Mouse (Mus musculus): ENCODE data around the gene Clec10a.

Gene Clec10a

DNA sequence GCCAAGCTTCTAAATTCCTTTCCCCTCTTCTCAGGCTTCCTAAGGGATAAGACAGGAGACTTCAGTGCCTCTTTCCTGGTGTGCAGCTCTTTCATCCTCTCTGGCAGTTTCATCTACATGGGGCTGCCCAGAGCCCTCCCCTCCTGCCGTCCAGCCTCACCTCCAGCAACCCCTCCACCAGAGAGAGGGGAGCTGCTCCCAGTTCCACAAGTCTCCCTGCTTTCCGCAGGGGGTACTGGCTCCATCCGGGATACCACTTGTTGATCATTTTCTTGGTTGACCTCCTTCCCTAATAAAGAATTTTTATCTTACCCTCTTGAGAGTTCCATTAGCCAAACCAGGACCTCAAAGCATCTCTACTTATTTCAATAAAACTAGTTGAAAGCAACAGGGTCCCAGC, 60.1 kb downstream of the Clec10a start:
- no peak for DNase-seq (ENCODE audit: low read depth, low spot score)

DNA sequence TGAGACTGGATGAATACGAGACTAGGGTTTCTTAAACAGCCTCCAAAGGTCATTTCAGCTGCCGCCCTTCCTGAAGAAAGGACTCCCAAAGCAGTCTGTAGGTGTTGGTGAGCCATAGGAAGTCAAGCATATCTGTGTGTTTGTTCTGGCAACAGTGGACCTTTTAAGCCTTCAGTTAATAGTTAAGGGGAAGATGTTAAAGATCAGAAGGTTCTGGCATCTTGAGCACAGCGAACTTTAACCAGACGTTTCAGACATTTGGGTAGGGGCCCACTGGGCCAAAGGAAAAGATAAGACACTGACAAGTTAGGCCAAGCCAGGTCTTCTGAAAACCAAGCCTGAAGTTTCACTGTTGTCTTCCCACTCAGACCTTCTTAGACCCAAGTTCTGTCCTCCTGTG, 62.0 kb downstream of the Clec10a start:
- DNase-seq (ENCODE audit: low read depth, low spot score): no peak

GRCm38 (mm10) chr11:70218741-70219470, 62.9 kb downstream of the Clec10a start:
- DNase-seq (ENCODE audit: low read depth, low spot score): no peak

DNA sequence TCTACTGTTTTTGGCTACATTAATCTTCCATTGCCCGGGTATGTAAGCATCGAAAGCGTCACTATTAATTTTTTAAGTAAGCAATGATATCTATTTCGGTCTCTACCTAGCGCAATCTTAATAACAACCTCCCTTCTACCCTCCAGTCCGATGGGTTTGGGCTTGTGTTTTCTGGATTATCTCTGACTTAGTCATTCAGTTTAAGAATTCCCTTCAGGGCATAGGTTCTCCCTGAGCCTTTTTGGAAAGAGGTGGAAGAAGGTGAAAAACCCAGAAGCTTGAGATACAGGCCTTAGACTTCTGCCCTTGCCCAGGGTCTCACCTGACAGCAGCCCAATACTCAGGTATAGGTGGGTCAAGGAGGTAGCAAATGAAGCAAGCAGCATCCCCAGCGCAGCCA, 63.9 kb downstream of the Clec10a start:
- DNase-seq (ENCODE audit: low read depth, low spot score): no peak

- no peak for DNase-seq (ENCODE audit: low read depth, low spot score)
These were observed 64.3 kb downstream of the Clec10a start for GRCm38 (mm10) chr11:70220323-70220722.
